Mouse (Mus musculus) limb, embryonic 13.5 days (tissue): ENCODE data around the gene Sympk. TPM values are rescaled to one million over a fixed set of nuclear protein-coding genes. Genes with fewer than 3 reads are reported as not detected.
"Not testable (repeated sequence)": the region's sequence is repeated elsewhere in the genome, so short reads cannot be mapped to it uniquely, and the experiment has no call there.

Experiments used
- ATAC-seq: fragments of 200-750 bp; cut with Nextera tagmentation; 2 replicates; pipeline ENCODE4 v1.8.0; 2017; ENCODE audit warnings: low read depth, moderate number of reproducible peaks, moderate TSS enrichment; ENCODE audit not compliant: low FRiP score
- H3K27ac ChIP-seq: fragments of 300-500 bp; sonication (generic); 2 replicates; pipeline ENCODE4 v1.5.1; 2015; ENCODE audit warnings: inconsistent platforms, mild to moderate bottlenecking, moderate library complexity
- H3K27me3 ChIP-seq: fragments of 300-500 bp; sonication (generic); 2 replicates; pipeline ENCODE4 v1.6.1; 2015; ENCODE audit warnings: mild to moderate bottlenecking, inconsistent platforms
- H3K36me3 ChIP-seq: fragments of 300-500 bp; sonication (generic); 2 replicates; pipeline ENCODE4 v1.6.1; 2015; ENCODE audit warnings: inconsistent platforms, mild to moderate bottlenecking, moderate library complexity
- H3K4me1 ChIP-seq: fragments of 300-500 bp; sonication (generic); 2 replicates; pipeline ENCODE4 v1.6.1; 2015; ENCODE audit warnings: inconsistent platforms
- H3K4me2 ChIP-seq: fragments of 300-500 bp; sonication (generic); replicated peaks from 2 replicates; pipeline ENCODE4 v1.6.1; 2015; ENCODE audit warnings: inconsistent platforms, mild to moderate bottlenecking, moderate library complexity
- H3K4me3 ChIP-seq: fragments of 300-500 bp; sonication (generic); 2 replicates; pipeline ENCODE4 v1.5.1; 2015; ENCODE audit warnings: moderate library complexity, mild to moderate bottlenecking, inconsistent platforms
- H3K9ac ChIP-seq: fragments of 300-500 bp; sonication (generic); 2 replicates; pipeline ENCODE4 v1.6.1; 2015; ENCODE audit warnings: mild to moderate bottlenecking, inconsistent platforms
- H3K9me3 ChIP-seq: fragments of 300-500 bp; sonication (generic); 2 replicates; pipeline ENCODE4 v1.6.1; 2016; ENCODE audit warnings: inconsistent platforms
- WGBS: fragments of 180-500 bp; shearing (Covaris S2); methylation state at CpG from one replicate; pipeline ENCODE4 v1.1.7; 2015; 5-methylcytosine and 5-hydroxymethylcytosine counted together
- polyA plus RNA-seq: library from polyadenylated mRNA; unstranded; fragments of >200 nt; fragmentation: Nextera tagmentation; extraction: Ambion mirVana; gene quantifications from 2 replicates; pipeline ENCODE4 v1.2.1, GENCODE M21; 2015

Sympk gene
- polyA plus RNA-seq, 1 experiment from 2014 or later = 37.8 TPM

GRCm38 (mm10) chr7:19055108-19055507 lies 30.9 kb downstream of the Sympk start:
- Histone ChIP-seq H3K4me1 (peaks cover 11% of the 10 kb centered on the region), H3K9ac (no peak overlapping the region), H3K4me2 (no peak overlapping the region), H3K27me3 (no peaks in the 10 kb centered on the region), H3K36me3 (peaks cover 53% of the 10 kb centered on the region), H3K4me3 (no peak overlapping the region), H3K27ac (no peak overlapping the region), H3K9me3 (no peaks in the 10 kb centered on the region)
- ATAC-seq = no peak
- WGBS = 87% methylated on average over 8 of the region's 8 CpGs

- no peak for ATAC-seq
- Histone ChIP-seq H3K27me3 (no peaks in the 10 kb centered on the region), H3K4me3 (no peak overlapping the region), H3K27ac (no peak overlapping the region), H3K4me1 (peaks cover 11% of the 10 kb centered on the region), H3K36me3 (peaks cover 31% of the 10 kb centered on the region), H3K4me2 (no peak overlapping the region), H3K9ac (no peak overlapping the region), H3K9me3 (no peaks in the 10 kb centered on the region)
- 90% methylated on average over 10 of the region's 10 CpGs for WGBS
Observed at GRCm38 (mm10) chr7:19057405-19057804, 33.2 kb downstream of the Sympk start.

GRCm38 (mm10) chr7:19065896-19066295 lies 41.7 kb downstream of the Sympk start:
- peak overlapping the region; percentile 48 for H3K4me2 ChIP-seq
- no peak overlapping the region for H3K27ac ChIP-seq
- ATAC-seq = no peak
- no peaks in the 10 kb centered on the region; the same call in 1 of the 2 replicates for H3K4me1 ChIP-seq
- H3K27me3 ChIP-seq = peaks cover 49% of the 10 kb centered on the region
- 53% methylated on average over 13 of the region's 13 CpGs for WGBS
- H3K4me3 ChIP-seq = peak overlapping the region; percentile 24
- H3K9ac ChIP-seq = peak overlapping the region; percentile 26; the same call in 1 of the 2 replicates
- H3K36me3 ChIP-seq = no peaks in the 10 kb centered on the region
- H3K9me3 ChIP-seq = peaks cover 8% of the 10 kb centered on the region; the same call in 1 of the 2 replicates

- Histone ChIP-seq H3K4me1 (no peaks in the 10 kb centered on the region; the same call in 1 of the 2 replicates), H3K27me3 (peaks cover 49% of the 10 kb centered on the region), H3K27ac (no peak overlapping the region), H3K4me2 (no peak overlapping the region), H3K9ac (no peak overlapping the region), H3K36me3 (no peaks in the 10 kb centered on the region), H3K4me3 (no peak overlapping the region), H3K9me3 (peaks cover 8% of the 10 kb centered on the region; the same call in 1 of the 2 replicates)
- no peak for ATAC-seq
- 45% methylated on average over 14 of the region's 14 CpGs for WGBS
Observed at GRCm38 (mm10) chr7:19067063-19067462, 42.9 kb downstream of the Sympk start.

GRCm38 (mm10) chr7:19067935-19068334 lies 43.8 kb downstream of the Sympk start:
- Histone ChIP-seq H3K27ac (no peak overlapping the region), H3K4me1 (no peaks in the 10 kb centered on the region; the same call in 1 of the 2 replicates), H3K4me3 (no peak overlapping the region), H3K27me3 (peaks cover 49% of the 10 kb centered on the region), H3K36me3 (no peaks in the 10 kb centered on the region), H3K9me3 (peaks cover 8% of the 10 kb centered on the region; the same call in 1 of the 2 replicates), H3K9ac (no peak overlapping the region), H3K4me2 (no peak overlapping the region)
- no peak for ATAC-seq
- 67% methylated on average over 11 of the region's 14 CpGs for WGBS

- Histone ChIP-seq H3K36me3 (no peaks in the 10 kb centered on the region), H3K27me3 (peaks cover 43% of the 10 kb centered on the region), H3K4me2 (no peak overlapping the region), H3K9me3 (peaks cover 8% of the 10 kb centered on the region; the same call in 1 of the 2 replicates), H3K27ac (no peak overlapping the region), H3K4me3 (no peak overlapping the region), H3K9ac (no peak overlapping the region), H3K4me1 (no peaks in the 10 kb centered on the region; the same call in 1 of the 2 replicates)
- ATAC-seq = no peak
- 3% methylated on average over 2 of the region's 2 CpGs for WGBS
Observed at GRCm38 (mm10) chr7:19068707-19069106, 44.5 kb downstream of the Sympk start.

- Histone ChIP-seq H3K4me2 (no peak overlapping the region), H3K27ac (no peak overlapping the region), H3K9me3 (peaks cover 8% of the 10 kb centered on the region; the same call in 1 of the 2 replicates), H3K9ac (no peak overlapping the region), H3K4me3 (no peak overlapping the region), H3K4me1 (no peaks in the 10 kb centered on the region; the same call in 1 of the 2 replicates), H3K36me3 (no peaks in the 10 kb centered on the region), H3K27me3 (peaks cover 35% of the 10 kb centered on the region)
- WGBS = 50% methylated on average over 3 of the region's 3 CpGs
- no peak for ATAC-seq
Observed at GRCm38 (mm10) chr7:19069500-19069899, 45.3 kb downstream of the Sympk start.

GRCm38 (mm10) chr7:19071024-19071423 lies 46.8 kb downstream of the Sympk start:
- 57% methylated on average over 3 of the region's 3 CpGs for WGBS
- not testable (repeated sequence) for ATAC-seq, H3K36me3 ChIP-seq, H3K9me3 ChIP-seq, H3K27ac ChIP-seq, H3K4me2 ChIP-seq, H3K4me3 ChIP-seq, H3K9ac ChIP-seq, H3K4me1 ChIP-seq
- peaks cover 20% of the 10 kb centered on the region for H3K27me3 ChIP-seq

GRCm38 (mm10) chr7:19073504-19073903 lies 49.3 kb downstream of the Sympk start:
- H3K4me2 ChIP-seq = no peak overlapping the region
- no peaks in the 10 kb centered on the region for H3K27me3 ChIP-seq
- H3K27ac ChIP-seq = no peak overlapping the region
- H3K4me3 ChIP-seq = no peak overlapping the region
- 75% methylated on average over 9 of the region's 9 CpGs for WGBS
- no peak overlapping the region for H3K9ac ChIP-seq
- H3K4me1 ChIP-seq = peaks cover 19% of the 10 kb centered on the region
- no peaks in the 10 kb centered on the region for H3K9me3 ChIP-seq
- peaks cover 8% of the 10 kb centered on the region for H3K36me3 ChIP-seq
- ATAC-seq = no peak

- ATAC-seq = no peak
Observed at GRCm38 (mm10) chr7:19074494-19074893, 50.3 kb downstream of the Sympk start.

GRCm38 (mm10) chr7:19075231-19075630 lies 51.1 kb downstream of the Sympk start:
- Histone ChIP-seq H3K27ac (no peak overlapping the region), H3K27me3 (no peaks in the 10 kb centered on the region), H3K4me1 (peaks cover 19% of the 10 kb centered on the region), H3K4me3 (peak overlapping the region; percentile 99), H3K9ac (no peak overlapping the region), H3K4me2 (peak overlapping the region; percentile 66), H3K36me3 (peaks cover 26% of the 10 kb centered on the region), H3K9me3 (no peaks in the 10 kb centered on the region)
- ATAC-seq = no peak
- 50% methylated on average over 5 of the region's 5 CpGs for WGBS

More at GRCm38 (mm10) chr7:19074494-19074893, 50.3 kb downstream of the Sympk start:
- H3K4me3 ChIP-seq = no peak overlapping the region
- 92% methylated on average over 6 of the region's 6 CpGs for WGBS
- no peaks in the 10 kb centered on the region for H3K27me3 ChIP-seq
- peaks cover 18% of the 10 kb centered on the region for H3K36me3 ChIP-seq
- no peak overlapping the region for H3K27ac ChIP-seq
- peaks cover 19% of the 10 kb centered on the region for H3K4me1 ChIP-seq
- H3K9me3 ChIP-seq = no peaks in the 10 kb centered on the region
- H3K9ac ChIP-seq = no peak overlapping the region
- no peak overlapping the region for H3K4me2 ChIP-seq

GRCm38 (mm10) chr7:19075723-19076585 lies 51.8 kb downstream of the Sympk start, which contains the start of gene Dmwd:
Gene Dmwd (plus strand): TSS chr7:19076227.
- Histone ChIP-seq H3K4me3 (peak within 1 kb of the TSS; percentile 99), H3K9ac (peak within 1 kb of the TSS; percentile 99), H3K9me3 (no peaks in the 10 kb centered on the region), H3K4me2 (peak within 1 kb of the TSS; percentile 96), H3K27me3 (no peaks in the 10 kb centered on the region), H3K27ac (peak within 1 kb of the TSS; percentile 69; the same call in 1 of the 2 replicates), H3K4me1 (peaks cover 19% of the 10 kb centered on the region), H3K36me3 (peaks cover 33% of the 10 kb centered on the region)
- under 1% methylated on average over 67 of the region's 91 CpGs for WGBS
- ATAC-seq = peak; percentile 98
